Mouse (Mus musculus): Measurements from ENCODE around the gene Gm13304.
"Not testable (repeated sequence)": the region's sequence is repeated elsewhere in the genome, so short reads cannot be mapped to it uniquely, and the experiment has no call there.

Gene Gm13304

GRCm38 (mm10) chr4:42114517-42114916 is at the start of gene Gm13304:
TSS of gene Gm13304 (plus strand) at chr4:42114817.
- DNase-seq, result not testable (repeated sequence)

- not testable (repeated sequence) for DNase-seq
Observed at GRCm38 (mm10) chr4:42090907-42091306, 23.7 kb upstream of the Gm13304 start, which contains the start of gene Gm3893. TSS of gene Gm3893 (plus strand) at chr4:42091207.

GRCm38 (mm10) chr4:42153136-42153535 is 38.5 kb downstream of the Gm13304 start, which contains the start of gene Gm13306:
TSS of gene Gm13306 (plus strand) at chr4:42153436.
- DNase-seq, result not testable (repeated sequence)
